Mouse (Mus musculus): ENCODE results near the gene Lurap1l. TPM values are rescaled to one million over a fixed set of nuclear protein-coding genes. Genes with fewer than 3 reads are reported as not detected.
"Not testable (repeated sequence)": the region's sequence is repeated elsewhere in the genome, so short reads cannot be mapped to it uniquely, and the experiment has no call there.

The Lurap1l gene
- polyA plus RNA-seq, 1 experiment from 2014 or later, result 6.1 TPM

GRCm38 (mm10) chr4:80895278-80895894, 15.1 kb upstream of the Lurap1l start:
- H3K36me3 ChIP-seq, result no peaks in the 10 kb centered on the region
- no peak overlapping the region for H3K27ac ChIP-seq
- H3K4me3 ChIP-seq (replicated peaks), result no peak overlapping the region
- no peaks in the 10 kb centered on the region for H3K4me1 ChIP-seq (replicated peaks)
- no peaks in the 10 kb centered on the region for H3K27me3 ChIP-seq
- H3K9me3 ChIP-seq, result no peaks in the 10 kb centered on the region
- 57% methylated on average over 4 of the region's 4 CpGs for WGBS
- no peak overlapping the region for H3K4me2 ChIP-seq (replicated peaks)
- ATAC-seq, result no peak
- no peak overlapping the region for H3K9ac ChIP-seq (replicated peaks)

GRCm38 (mm10) chr4:80906726-80907125, 3.7 kb upstream of the Lurap1l start:
- Histone ChIP-seq H3K9me3 (no peaks in the 10 kb centered on the region), H3K27ac (no peak overlapping the region), H3K36me3 (no peaks in the 10 kb centered on the region), H3K9ac (replicated peaks) (no peak overlapping the region), H3K4me2 (replicated peaks) (no peak overlapping the region), H3K4me3 (replicated peaks) (no peak overlapping the region), H3K27me3 (no peaks in the 10 kb centered on the region), H3K4me1 (replicated peaks) (no peaks in the 10 kb centered on the region)
- WGBS, result 36% methylated on average over 3 of the region's 3 CpGs
- no peak for ATAC-seq

GRCm38 (mm10) chr4:80907973-80908372, 2.5 kb upstream of the Lurap1l start:
- no peak overlapping the region for H3K4me2 ChIP-seq (replicated peaks)
- no peak overlapping the region for H3K4me3 ChIP-seq (replicated peaks)
- ATAC-seq, result no peak
- no peak overlapping the region for H3K27ac ChIP-seq
- no peaks in the 10 kb centered on the region for H3K36me3 ChIP-seq
- H3K27me3 ChIP-seq, result no peaks in the 10 kb centered on the region
- WGBS, result 79% methylated on average over 5 of the region's 5 CpGs
- H3K4me1 ChIP-seq (replicated peaks), result 0 out of 2 replicates have a peak, but pooled peaks cover 5% of the 10 kb centered on the region
- H3K9ac ChIP-seq (replicated peaks), result no peak overlapping the region
- no peaks in the 10 kb centered on the region for H3K9me3 ChIP-seq

- 86% methylated on average over 4 of the region's 4 CpGs for WGBS
- no peak overlapping the region for H3K4me3 ChIP-seq (replicated peaks)
These were observed 1.5 kb upstream of the Lurap1l start for GRCm38 (mm10) chr4:80908902-80909301.

GRCm38 (mm10) chr4:80910871-80911701, 640 bp downstream of the Lurap1l start:
- Histone ChIP-seq H3K9ac (replicated peaks) (peak overlapping the region; percentile 88), H3K27me3 (no peaks in the 10 kb centered on the region), H3K4me1 (replicated peaks) (0 out of 2 replicates have a peak, but pooled peaks cover 13% of the 10 kb centered on the region), H3K27ac (peak overlapping the region; percentile 96), H3K9me3 (no peaks in the 10 kb centered on the region), H3K4me2 (replicated peaks) (peak overlapping the region; percentile 72), H3K4me3 (replicated peaks) (peak overlapping the region; percentile 82), H3K36me3 (no peaks in the 10 kb centered on the region)
- under 1% methylated on average over 52 of the region's 58 CpGs for WGBS
- ATAC-seq, result peak; percentile 88

More at GRCm38 (mm10) chr4:80908902-80909301, 1.5 kb upstream of the Lurap1l start:
- H3K4me2 ChIP-seq (replicated peaks), result no peak overlapping the region
- H3K36me3 ChIP-seq, result no peaks in the 10 kb centered on the region
- 0 out of 2 replicates have a peak, but pooled peaks cover 10% of the 10 kb centered on the region for H3K4me1 ChIP-seq (replicated peaks)
- H3K27ac ChIP-seq, result no peak overlapping the region
- no peaks in the 10 kb centered on the region for H3K27me3 ChIP-seq
- ATAC-seq, result no peak
- no peak overlapping the region for H3K9ac ChIP-seq (replicated peaks)
- no peaks in the 10 kb centered on the region for H3K9me3 ChIP-seq

- peak overlapping the region; percentile 82 for H3K4me3 ChIP-seq (replicated peaks)
- H3K4me1 ChIP-seq (replicated peaks), result peaks cover 16% of the 10 kb centered on the region; the same call in 1 of the 2 replicates
- H3K9ac ChIP-seq (replicated peaks), result peak overlapping the region; percentile 88
- ATAC-seq, result peak; percentile 94
- no peaks in the 10 kb centered on the region for H3K27me3 ChIP-seq
- peak overlapping the region; percentile 96 for H3K27ac ChIP-seq
- H3K36me3 ChIP-seq, result no peaks in the 10 kb centered on the region
- no peaks in the 10 kb centered on the region for H3K9me3 ChIP-seq
- H3K4me2 ChIP-seq (replicated peaks), result peak overlapping the region; percentile 72
- WGBS, result 0% methylated on average over 23 of the region's 27 CpGs
These were observed 1.5 kb downstream of the Lurap1l start for GRCm38 (mm10) chr4:80911706-80912540.

GRCm38 (mm10) chr4:80915211-80915610, 4.8 kb downstream of the Lurap1l start:
- Histone ChIP-seq H3K9me3 (no peaks in the 10 kb centered on the region), H3K27me3 (no peaks in the 10 kb centered on the region), H3K36me3 (no peaks in the 10 kb centered on the region), H3K4me2 (replicated peaks) (no peak overlapping the region), H3K4me1 (replicated peaks) (peaks cover 16% of the 10 kb centered on the region; the same call in 1 of the 2 replicates), H3K27ac (no peak overlapping the region), H3K9ac (replicated peaks) (no peak overlapping the region), H3K4me3 (replicated peaks) (no peak overlapping the region)
- ATAC-seq, result no peak
- WGBS, result 71% methylated on average over 2 of the region's 2 CpGs

GRCm38 (mm10) chr4:80916695-80917094, 6.2 kb downstream of the Lurap1l start:
- H3K36me3 ChIP-seq, result no peaks in the 10 kb centered on the region
- no peaks in the 10 kb centered on the region for H3K9me3 ChIP-seq
- H3K4me3 ChIP-seq (replicated peaks), result no peak overlapping the region
- H3K4me2 ChIP-seq (replicated peaks), result no peak overlapping the region
- no peaks in the 10 kb centered on the region for H3K27me3 ChIP-seq
- H3K4me1 ChIP-seq (replicated peaks), result peaks cover 16% of the 10 kb centered on the region; the same call in 1 of the 2 replicates
- no peak overlapping the region for H3K9ac ChIP-seq (replicated peaks)
- ATAC-seq, result no peak
- 73% methylated on average over 3 of the region's 3 CpGs for WGBS
- no peak overlapping the region for H3K27ac ChIP-seq

- H3K4me3 ChIP-seq (replicated peaks); H3K4me2 ChIP-seq (replicated peaks); H3K27me3 ChIP-seq; H3K27ac ChIP-seq; H3K36me3 ChIP-seq; ATAC-seq; H3K9me3 ChIP-seq; H3K9ac ChIP-seq (replicated peaks): not testable (repeated sequence)
- H3K4me1 ChIP-seq (replicated peaks), result peaks cover 16% of the 10 kb centered on the region; the same call in 1 of the 2 replicates
- WGBS, result 78% methylated on average over 1 of the region's 1 CpGs
These were observed 6.7 kb downstream of the Lurap1l start for GRCm38 (mm10) chr4:80917128-80917527.

- no peaks in the 10 kb centered on the region for H3K27me3 ChIP-seq
- H3K4me3 ChIP-seq (replicated peaks), result no peak overlapping the region
- peaks cover 11% of the 10 kb centered on the region; the same call in 1 of the 2 replicates for H3K4me1 ChIP-seq (replicated peaks)
- WGBS, result 91% methylated on average over 3 of the region's 3 CpGs
- no peak overlapping the region for H3K4me2 ChIP-seq (replicated peaks)
- no peak for ATAC-seq
- H3K36me3 ChIP-seq, result no peaks in the 10 kb centered on the region
- no peaks in the 10 kb centered on the region for H3K9me3 ChIP-seq
- no peak overlapping the region for H3K27ac ChIP-seq
- H3K9ac ChIP-seq (replicated peaks), result no peak overlapping the region
These were observed 7.4 kb downstream of the Lurap1l start for GRCm38 (mm10) chr4:80917812-80918211.

GRCm38 (mm10) chr4:80918526-80919129, 8.2 kb downstream of the Lurap1l start:
- Histone ChIP-seq H3K36me3 (no peaks in the 10 kb centered on the region), H3K4me2 (replicated peaks) (no peak overlapping the region), H3K27ac (no peak overlapping the region), H3K27me3 (no peaks in the 10 kb centered on the region), H3K4me1 (replicated peaks) (peaks cover 9% of the 10 kb centered on the region; the same call in 1 of the 2 replicates), H3K9ac (replicated peaks) (no peak overlapping the region), H3K4me3 (replicated peaks) (no peak overlapping the region), H3K9me3 (no peaks in the 10 kb centered on the region)
- no peak for ATAC-seq
- 65% methylated on average over 3 of the region's 3 CpGs for WGBS

Data from midbrain, embryonic 13.5 days (tissue).